Mouse (Mus musculus) limb, embryonic 14.5 days (tissue): ENCODE results near the gene Acot13. TPM values are rescaled to one million over a fixed set of nuclear protein-coding genes. Genes with fewer than 3 reads are reported as not detected.

ENCODE experiments used
- ATAC-seq: fragments of 200-750 bp; cut with Nextera tagmentation; 2 replicates; pipeline ENCODE4 v1.8.0; 2017; ENCODE audit warnings: low read depth, moderate number of reproducible peaks, moderate TSS enrichment; ENCODE audit not compliant: low FRiP score
- DNase-seq: peaks from one replicate; pipeline ENCODE4 v3.0.0-alpha.2; 2015; ENCODE audit warnings: low spot score
- H3K27ac ChIP-seq: fragments of 300-500 bp; sonication (generic); replicated peaks from 2 replicates; pipeline ENCODE4 v1.5.1; 2014; ENCODE audit warnings: low read depth, mild to moderate bottlenecking, low read length, moderate library complexity, mixed read lengths
- H3K27me3 ChIP-seq: fragments of 300-500 bp; sonication (generic); 2 replicates; pipeline ENCODE4 v1.6.1; 2014; ENCODE audit warnings: low read length, mixed read lengths; ENCODE audit not compliant: control insufficient read depth, insufficient read depth
- H3K36me3 ChIP-seq: fragments of 300-500 bp; sonication (generic); 2 replicates; pipeline ENCODE4 v1.6.1; 2014; ENCODE audit warnings: mild to moderate bottlenecking, low read length, moderate library complexity, mixed read lengths; ENCODE audit not compliant: control insufficient read depth, insufficient read depth
- H3K4me1 ChIP-seq: fragments of 300-500 bp; sonication (generic); 2 replicates; pipeline ENCODE4 v1.6.1; 2014; ENCODE audit warnings: antibody characterized with exemption, low read length, mixed read lengths; ENCODE audit not compliant: control insufficient read depth, insufficient read depth
- H3K4me2 ChIP-seq: fragments of 300-500 bp; sonication (generic); replicated peaks from 2 replicates; pipeline ENCODE4 v1.6.1; 2014; ENCODE audit warnings: low read depth, mild to moderate bottlenecking, low read length, moderate library complexity; ENCODE audit not compliant: severe bottlenecking
- H3K4me3 ChIP-seq: fragments of 300-500 bp; sonication (generic); replicated peaks from 2 replicates; pipeline ENCODE4 v1.5.1; 2014; ENCODE audit warnings: low read length
- H3K9ac ChIP-seq: fragments of 300-500 bp; sonication (generic); 2 replicates; pipeline ENCODE4 v1.6.1; 2014; ENCODE audit warnings: mild to moderate bottlenecking, low read depth, low read length, moderate library complexity; ENCODE audit not compliant: severe bottlenecking
- H3K9me3 ChIP-seq: fragments of 300-500 bp; sonication (generic); 2 replicates; pipeline ENCODE4 v1.6.1; 2016; ENCODE audit warnings: low read length; ENCODE audit not compliant: control insufficient read depth
- POLR2A ChIP-seq: fragments of 200-500 bp; IDR thresholded peaks from 2 replicates; pipeline ENCODE4 v1.8.0; 2012; ENCODE audit warnings: inconsistent platforms, mild to moderate bottlenecking, moderate library complexity, borderline replicate concordance; ENCODE audit not compliant: insufficient read depth, insufficient read length; ENCODE audit errors: extremely low read depth
- WGBS: fragments of 180-500 bp; shearing (Covaris S2); extraction: QIAGEN DNeasy Blood & Tissue Kit; methylation state at CpG from one replicate; pipeline ENCODE4 v1.1.7; 2014; 5-methylcytosine and 5-hydroxymethylcytosine counted together
- polyA plus RNA-seq, 2 experiments: library from polyadenylated mRNA; depleted of rRNA in 1 of 2; stranded (reverse) in 1 of 2; unstranded in 1 of 2; fragments of >200 nt; fragmentation: Nextera tagmentation in 1 of 2; extraction: Ambion mirVana in 1 of 2; gene quantifications; 2 replicates each; pipeline versions ENCODE4 v1.2.1 to v1.2.3; 2012 to 2014

Acot13 gene
- polyA plus RNA-seq, 2 experiments = 44.8 to 76.7 TPM

DNA sequence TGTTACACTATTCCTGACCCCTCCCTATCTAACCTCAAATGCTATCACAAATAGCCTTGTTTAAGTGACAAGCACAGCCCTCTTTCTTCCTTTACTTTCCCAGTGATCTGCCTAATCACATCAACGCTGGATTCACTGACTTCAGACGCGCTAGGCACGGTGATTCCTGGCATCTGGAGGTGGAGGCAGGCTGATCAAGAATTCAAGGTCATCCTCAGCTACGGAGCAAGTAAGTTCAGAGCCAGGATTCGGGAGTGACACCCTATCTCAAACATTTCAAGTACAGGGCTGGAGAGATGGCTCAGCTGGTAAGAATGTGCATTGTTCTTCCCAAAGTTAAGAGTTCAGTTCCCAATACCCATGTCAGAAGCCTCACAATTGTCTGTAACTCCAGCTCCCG lies 5.2 kb downstream of the Acot13 start:
- ATAC-seq (no peak), DNase-seq (no peak)
- no peak for TF ChIP-seq POLR2A

DNA sequence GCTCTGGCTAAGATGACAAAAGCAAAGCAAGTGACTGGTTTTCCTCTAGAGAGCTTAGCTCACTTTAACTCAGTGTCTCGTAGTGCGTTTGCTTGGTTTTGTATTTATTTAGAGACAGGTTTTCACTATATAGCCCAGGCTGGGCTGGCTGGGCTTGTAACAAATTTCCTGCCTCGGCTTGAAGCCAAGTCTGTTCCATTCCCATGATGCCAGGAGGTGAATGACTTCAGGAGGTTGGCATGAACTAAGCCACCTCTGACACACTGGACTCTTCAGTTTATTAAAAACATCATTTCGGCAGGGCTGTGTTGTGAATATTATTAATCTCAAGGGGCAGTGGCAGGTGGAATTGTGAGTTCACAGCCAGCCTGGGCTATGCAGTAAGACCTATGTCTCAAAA lies 5.8 kb downstream of the Acot13 start:
- H3K4me1 ChIP-seq = 0 out of 2 replicates have a peak, but pooled peaks cover under 1% of the 10 kb centered on the region
- WGBS = 63% methylated on average over 4 of the region's 4 CpGs
- TF ChIP-seq POLR2A = no peak

More for the DNA sequence above, 5.2 kb downstream of the Acot13 start:
- H3K4me1 ChIP-seq = 0 out of 2 replicates have a peak, but pooled peaks cover 2% of the 10 kb centered on the region
- H3K9ac ChIP-seq = no peak overlapping the region
- no peaks in the 10 kb centered on the region for H3K27me3 ChIP-seq
- H3K4me2 ChIP-seq = no peak overlapping the region
- H3K9me3 ChIP-seq = no peaks in the 10 kb centered on the region
- H3K4me3 ChIP-seq = no peak overlapping the region
- H3K27ac ChIP-seq = no peak overlapping the region
- WGBS = 84% methylated on average over 7 of the region's 7 CpGs
- no peaks in the 10 kb centered on the region for H3K36me3 ChIP-seq

GRCm38 (mm10) chr13:24824647-24825046 lies 6.7 kb downstream of the Acot13 start:
- Histone ChIP-seq H3K36me3 (no peaks in the 10 kb centered on the region), H3K4me1 (no peaks in the 10 kb centered on the region), H3K27me3 (no peaks in the 10 kb centered on the region), H3K27ac (no peak overlapping the region), H3K9me3 (no peaks in the 10 kb centered on the region), H3K4me2 (no peak overlapping the region), H3K9ac (no peak overlapping the region), H3K4me3 (no peak overlapping the region)
- ATAC-seq (no peak), DNase-seq (no peak)
- 90% methylated on average over 4 of the region's 4 CpGs for WGBS
- TF ChIP-seq POLR2A = no peak

More for the DNA sequence above, 5.8 kb downstream of the Acot13 start:
- no peak overlapping the region for H3K4me3 ChIP-seq
- no peak overlapping the region for H3K27ac ChIP-seq
- H3K4me2 ChIP-seq = no peak overlapping the region
- H3K9ac ChIP-seq = no peak overlapping the region
- H3K36me3 ChIP-seq = no peaks in the 10 kb centered on the region
- H3K27me3 ChIP-seq = no peaks in the 10 kb centered on the region
- DNase-seq (no peak), ATAC-seq (0 out of 2 replicates have a peak, but pooled peaks have one; percentile 15)
- H3K9me3 ChIP-seq = no peaks in the 10 kb centered on the region

DNA sequence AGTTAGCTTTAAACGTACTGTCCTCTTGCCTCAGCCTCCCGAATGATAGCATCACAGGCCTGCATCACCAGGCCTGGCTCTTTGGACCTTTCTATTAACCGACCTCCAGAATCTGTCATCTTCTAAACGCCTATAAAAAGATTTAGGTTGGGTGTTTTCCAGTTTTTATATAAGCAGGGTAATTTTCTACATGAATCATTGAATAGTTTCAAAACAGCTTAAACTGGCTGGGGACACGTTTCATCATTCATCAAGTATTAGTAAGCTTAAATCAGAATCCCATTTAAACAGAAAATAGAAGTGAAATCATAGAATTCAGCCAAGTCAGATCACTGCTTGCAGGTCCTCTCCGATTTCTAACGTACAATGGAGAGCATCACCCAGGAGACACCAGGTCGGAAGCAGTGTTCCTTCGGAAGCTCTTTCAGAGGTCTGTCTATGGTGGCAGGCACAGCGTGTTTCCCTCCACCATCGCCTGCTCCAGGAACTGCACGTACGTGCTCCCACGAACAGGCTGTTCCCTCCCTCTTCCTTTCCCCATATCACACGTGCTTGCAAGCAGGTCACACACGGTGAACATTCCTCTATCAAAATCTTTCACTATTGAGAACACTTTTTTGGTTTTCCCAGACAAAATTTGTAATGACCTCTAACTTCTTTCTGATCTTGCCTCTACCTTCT lies 8.5 kb downstream of the Acot13 start:
- no peak for DNase-seq
- WGBS = 86% methylated on average over 16 of the region's 16 CpGs
- Histone ChIP-seq H3K27ac (no peak overlapping the region), H3K36me3 (peaks cover 10% of the 10 kb centered on the region; the same call in 1 of the 2 replicates), H3K9me3 (no peaks in the 10 kb centered on the region), H3K27me3 (no peaks in the 10 kb centered on the region), H3K4me2 (no peak overlapping the region), H3K4me1 (no peaks in the 10 kb centered on the region), H3K4me3 (no peak overlapping the region), H3K9ac (no peak overlapping the region)
- ATAC-seq = no peak
- no peak for TF ChIP-seq POLR2A

DNA sequence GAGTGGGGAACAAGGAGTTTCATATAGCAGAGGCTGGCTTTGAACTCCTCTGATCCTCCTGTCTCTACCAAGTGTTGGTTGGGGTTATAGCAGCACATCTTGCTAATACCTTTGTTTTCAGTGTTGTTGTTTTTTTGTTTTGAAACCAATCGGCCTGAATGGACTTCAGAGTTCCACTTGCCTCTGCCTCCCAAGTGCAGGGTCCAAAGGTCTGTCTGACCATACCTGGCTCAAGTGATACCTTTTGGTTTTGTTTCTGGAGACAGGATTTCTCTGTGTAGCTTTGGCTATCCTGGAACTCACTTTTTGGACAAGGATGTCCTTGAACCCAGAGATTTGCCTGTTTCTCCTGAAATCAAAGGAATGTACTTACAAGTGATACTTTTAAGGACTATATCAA lies 11.4 kb downstream of the Acot13 start:
- H3K27ac ChIP-seq = no peak overlapping the region
- 70% methylated on average over 1 of the region's 1 CpGs for WGBS
- no peak for TF ChIP-seq POLR2A
- no peak overlapping the region for H3K4me3 ChIP-seq
- H3K9ac ChIP-seq = no peak overlapping the region
- no peaks in the 10 kb centered on the region for H3K9me3 ChIP-seq
- H3K36me3 ChIP-seq = peaks cover 16% of the 10 kb centered on the region
- DNase-seq (no peak), ATAC-seq (no peak)
- H3K4me1 ChIP-seq = no peaks in the 10 kb centered on the region
- H3K4me2 ChIP-seq = no peak overlapping the region
- no peaks in the 10 kb centered on the region for H3K27me3 ChIP-seq
